Mouse (Mus musculus): ENCODE results near the gene Efs.
"Not testable (repeated sequence)": the region's sequence is repeated elsewhere in the genome, so short reads cannot be mapped to it uniquely, and the experiment has no call there.

Gene Efs

DNA sequence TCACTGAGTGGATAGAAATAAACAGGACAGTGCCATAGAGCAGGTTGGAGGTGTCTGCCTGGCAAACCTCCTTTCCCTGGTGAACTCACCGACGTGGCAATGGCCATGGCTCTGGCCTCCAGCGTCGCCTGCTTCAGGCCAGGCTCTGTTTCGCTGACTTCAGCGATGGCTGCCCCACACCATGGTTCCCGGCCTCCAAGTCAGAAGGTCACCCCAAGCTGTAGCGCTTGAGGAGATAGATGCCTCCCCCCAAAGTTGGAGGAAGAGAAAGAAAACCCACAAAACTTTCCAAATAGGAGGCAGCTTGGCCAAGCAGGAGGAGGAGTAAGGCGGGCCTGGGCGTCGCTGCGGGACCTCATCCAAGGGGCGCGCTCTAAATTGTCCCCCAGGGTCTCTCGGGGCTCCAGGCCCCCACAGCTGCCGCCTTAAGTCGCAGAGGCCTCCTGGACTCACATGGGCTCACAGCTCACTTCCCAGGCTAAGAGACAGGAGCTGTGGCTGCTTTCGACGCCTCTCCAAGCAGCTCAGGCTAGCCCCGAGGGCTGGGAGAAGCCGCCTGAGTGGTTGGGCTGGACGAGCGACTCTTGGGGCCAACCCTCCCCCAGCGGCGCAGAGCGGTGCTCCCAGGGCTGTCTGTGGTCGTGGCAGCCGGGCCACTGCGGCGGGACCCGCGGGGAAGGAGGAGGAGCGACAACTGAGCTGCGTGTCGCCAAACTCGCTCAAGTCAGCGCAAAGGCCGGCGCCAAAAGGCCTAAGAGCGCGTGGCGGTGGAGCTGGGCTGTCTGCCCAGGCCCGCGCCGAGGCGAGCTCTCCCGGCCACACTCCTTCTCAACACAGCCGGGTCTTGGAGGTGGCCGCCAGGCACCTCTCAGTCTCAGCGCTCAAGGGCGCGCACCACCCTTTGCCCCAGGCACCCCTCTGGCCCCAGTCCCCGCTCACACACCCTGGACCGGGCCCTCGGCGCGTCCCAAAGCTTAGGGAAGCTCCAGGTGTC is at the start of gene Efs:
Gene Efs, minus strand, starts transcription at position 778 of the 994 bp plus-strand sequence.
- DNase-seq (ENCODE audit: extremely low spot score, low read depth, low spot score): no peak

DNA sequence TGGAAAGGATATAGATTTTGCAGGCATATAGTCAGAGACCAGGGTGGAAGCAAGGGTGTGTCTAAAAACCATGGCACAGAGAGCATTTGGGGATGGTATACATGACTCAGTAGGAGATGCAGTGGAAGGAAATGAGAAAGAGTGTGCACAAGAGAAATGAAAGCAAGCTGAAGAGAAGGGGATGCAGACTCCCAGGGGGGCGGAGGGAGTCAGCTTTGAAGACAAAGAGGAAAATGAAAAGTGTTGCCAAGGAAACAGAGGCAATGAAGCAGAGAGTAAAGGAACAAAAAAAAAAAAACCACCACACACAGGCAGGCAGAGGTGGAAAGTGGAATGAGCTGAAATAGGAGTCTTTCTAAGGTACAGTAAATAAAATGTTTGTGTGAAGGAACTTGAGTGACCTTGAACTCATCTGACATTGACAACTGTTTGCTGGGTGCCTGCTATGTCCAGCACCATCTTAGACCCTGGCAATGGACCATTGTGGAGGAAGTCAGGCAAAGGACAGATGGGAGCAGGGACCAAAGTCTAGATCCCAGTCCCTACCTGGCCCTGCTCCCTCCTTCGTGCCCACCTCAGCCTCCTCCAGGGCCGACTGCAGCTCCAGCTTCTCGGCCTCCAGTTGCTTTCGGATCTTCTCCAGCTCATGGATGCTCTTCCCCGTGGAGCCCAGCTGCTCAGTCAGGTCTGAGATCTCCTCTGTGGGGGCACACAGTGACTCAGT is 48.3 kb upstream of the Efs start:
- no peak for DNase-seq (ENCODE audit: extremely low spot score, low read depth, low spot score)

DNA sequence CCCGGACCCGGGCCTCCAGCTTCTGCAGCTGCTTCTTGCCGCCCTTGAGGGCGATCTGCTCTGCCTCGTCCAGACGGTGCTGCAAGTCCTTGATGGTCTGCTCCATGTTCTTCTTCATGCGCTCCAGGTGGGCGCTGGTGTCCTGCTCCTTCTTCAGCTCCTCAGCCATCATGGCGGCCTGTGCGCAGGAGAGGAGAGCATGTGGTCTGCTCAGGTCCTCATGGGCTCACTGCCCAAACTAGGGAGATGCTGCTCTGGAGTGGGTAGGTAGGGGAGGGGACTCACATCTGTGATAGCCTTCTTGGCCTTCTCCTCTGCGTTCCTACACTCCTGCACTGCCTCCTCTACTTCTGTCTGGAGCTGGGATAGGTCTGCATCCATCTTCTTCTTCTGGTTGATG is 46.9 kb upstream of the Efs start:
- not testable (repeated sequence) for DNase-seq (ENCODE audit: extremely low spot score, low read depth, low spot score)

DNA sequence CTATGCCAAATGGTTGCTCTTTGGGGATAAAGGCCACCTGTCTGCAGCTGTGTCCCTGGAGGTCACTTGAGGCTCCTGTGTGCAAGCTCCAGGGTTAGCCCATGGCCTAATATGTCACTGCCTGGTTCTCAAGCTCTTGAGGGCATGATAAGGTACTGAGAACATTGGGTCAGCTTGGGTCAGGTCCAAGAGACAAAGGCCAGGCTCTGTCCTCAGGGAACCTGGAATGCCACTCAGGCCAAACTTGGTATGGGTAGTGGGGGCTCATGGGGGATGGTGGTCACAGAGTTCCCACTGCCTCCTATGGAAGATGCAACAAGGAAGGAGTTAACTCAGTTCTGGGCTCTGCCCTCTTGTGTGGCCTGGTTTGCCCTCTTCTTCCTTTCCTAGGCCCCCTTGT is 42.4 kb upstream of the Efs start:
- no peak for DNase-seq (ENCODE audit: extremely low spot score, low read depth, low spot score)

DNA sequence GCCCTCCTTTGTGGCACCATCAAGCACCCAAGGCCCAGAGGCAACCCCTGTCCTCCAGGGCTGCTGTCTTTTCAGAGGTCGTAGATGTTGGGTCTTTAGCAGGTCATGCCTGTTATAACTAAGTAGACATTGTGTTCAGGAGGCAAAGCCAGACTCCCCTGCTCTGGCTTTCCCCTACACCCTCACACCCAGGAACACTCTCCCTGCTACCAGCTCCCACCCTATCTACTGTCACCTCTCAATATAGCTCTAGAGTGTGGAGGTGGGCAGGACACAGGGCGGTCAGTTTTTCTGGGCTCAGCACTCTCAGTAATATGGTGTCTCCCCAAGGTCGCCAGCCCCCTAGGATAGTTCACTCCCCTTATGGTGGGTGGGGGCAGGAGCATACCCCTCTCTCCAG is 41.9 kb upstream of the Efs start:
- DNase-seq (ENCODE audit: extremely low spot score, low read depth, low spot score): no peak

DNA sequence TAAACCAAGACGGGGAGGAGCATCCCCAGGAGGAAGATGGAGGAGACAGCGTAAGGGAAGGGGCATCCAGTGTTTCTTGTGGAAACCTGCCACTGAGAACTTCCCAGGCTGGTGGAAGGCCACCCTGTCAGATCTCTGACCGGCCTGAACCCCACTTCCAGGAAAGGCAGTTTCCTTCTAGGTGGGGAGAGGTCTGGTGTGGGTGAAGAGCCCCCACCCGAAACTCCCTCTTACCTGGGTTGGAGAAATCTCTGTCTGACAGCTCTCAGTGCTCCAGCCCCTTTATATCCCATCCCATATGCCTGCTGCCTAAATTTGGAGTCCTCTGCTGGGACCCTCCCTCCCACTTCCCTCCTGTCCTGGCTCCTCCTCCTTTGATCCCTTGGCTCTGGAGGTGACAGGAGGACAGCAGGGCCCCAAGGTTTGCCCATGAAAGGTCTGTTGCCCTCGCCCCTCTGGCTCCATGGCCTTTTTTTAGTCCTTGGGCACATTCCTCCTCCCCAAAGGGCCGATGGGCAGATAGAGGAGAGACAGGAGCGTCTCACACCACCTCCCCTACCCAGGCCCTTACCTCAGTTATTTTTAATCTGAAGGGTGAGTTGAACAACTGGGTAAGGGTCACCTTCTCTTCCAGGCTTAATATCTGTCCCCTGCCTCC is 40.5 kb upstream of the Efs start, which contains the start of gene Myh6:
Gene Myh6, minus strand, starts transcription at position 608 of the 658 bp plus-strand sequence.
- DNase-seq (ENCODE audit: extremely low spot score, low read depth, low spot score): no peak

DNA sequence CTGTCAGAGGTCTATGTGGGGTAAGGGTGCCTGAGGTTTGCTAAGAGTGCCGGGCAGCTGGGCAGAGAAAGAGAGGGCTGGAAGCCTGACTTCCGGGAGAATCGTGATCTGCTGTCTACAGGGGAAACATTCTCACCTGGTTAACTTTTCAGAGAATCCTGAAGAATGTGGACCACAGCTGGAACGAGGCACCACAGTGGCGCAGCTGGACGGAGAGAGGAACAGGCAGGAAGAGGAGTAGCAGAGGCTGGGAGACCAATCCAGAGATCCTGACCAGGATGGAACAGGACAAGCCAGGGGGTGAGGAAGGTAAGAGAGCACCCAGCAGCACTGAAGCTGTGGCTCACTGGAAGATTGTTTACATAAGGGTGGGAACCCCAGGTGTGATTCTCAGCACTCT is 39.7 kb upstream of the Efs start:
- no peak for DNase-seq (ENCODE audit: extremely low spot score, low read depth, low spot score)

DNA sequence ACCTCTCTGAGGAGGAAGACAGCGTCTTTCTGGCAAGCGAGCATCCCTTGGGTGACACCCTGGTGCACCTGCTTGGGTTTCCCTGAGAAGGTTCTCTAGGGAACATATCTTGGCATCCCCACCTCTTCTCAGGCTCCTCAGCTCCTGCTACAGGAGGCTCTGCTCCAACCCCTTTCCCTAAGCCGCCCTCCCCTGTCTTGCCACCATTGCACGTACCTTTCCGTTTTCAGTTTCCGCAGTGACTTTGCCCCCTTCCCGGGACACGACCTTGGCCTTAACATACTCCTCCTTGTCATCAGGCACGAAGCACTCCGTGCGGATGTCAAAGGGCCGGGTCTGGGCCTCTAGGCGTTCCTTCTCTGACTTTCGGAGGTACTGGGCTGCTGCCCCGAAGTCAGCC is 39.1 kb upstream of the Efs start:
- DNase-seq (ENCODE audit: extremely low spot score, low read depth, low spot score): no peak

DNA sequence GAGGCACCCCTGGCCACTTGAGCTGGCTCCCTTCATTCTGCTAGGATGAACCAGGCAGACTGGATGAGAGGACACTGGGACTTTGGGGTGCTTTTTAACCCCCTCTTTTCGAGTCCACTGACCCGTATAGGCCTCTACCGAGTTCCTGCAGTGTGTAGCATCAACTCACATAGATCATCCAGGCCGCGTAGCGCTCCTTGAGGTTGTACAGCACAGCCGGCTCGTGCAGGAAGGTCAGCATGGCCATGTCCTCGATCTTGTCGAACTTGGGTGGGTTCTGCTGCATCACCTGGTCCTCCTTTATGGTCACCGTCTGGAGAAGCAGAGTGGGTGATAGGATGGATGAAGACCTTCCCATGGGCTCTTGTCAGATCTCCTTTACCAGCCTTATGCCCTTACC is 37.8 kb upstream of the Efs start:
- DNase-seq (ENCODE audit: extremely low spot score, low read depth, low spot score): no peak

DNA sequence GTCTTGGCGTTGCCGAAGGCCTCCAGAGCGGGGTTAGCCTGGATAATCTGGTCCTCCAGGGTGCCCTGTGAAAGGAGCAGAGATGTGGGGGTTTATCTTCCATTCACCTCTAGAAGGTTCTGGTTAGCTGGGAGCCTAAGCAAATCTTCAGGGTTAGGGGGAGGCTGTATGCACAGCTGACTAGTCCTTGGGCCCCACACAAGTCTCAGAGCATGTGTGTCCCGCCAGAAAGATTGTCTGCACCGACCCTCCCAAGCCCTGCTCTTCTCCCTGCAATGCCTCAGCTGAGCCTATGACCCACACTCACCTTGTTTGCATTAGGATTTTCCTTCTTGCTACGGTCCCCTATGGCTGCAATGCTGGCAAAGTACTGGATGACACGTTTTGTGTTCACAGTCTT is 36.8 kb upstream of the Efs start:
- no peak for DNase-seq (ENCODE audit: extremely low spot score, low read depth, low spot score)

DNA sequence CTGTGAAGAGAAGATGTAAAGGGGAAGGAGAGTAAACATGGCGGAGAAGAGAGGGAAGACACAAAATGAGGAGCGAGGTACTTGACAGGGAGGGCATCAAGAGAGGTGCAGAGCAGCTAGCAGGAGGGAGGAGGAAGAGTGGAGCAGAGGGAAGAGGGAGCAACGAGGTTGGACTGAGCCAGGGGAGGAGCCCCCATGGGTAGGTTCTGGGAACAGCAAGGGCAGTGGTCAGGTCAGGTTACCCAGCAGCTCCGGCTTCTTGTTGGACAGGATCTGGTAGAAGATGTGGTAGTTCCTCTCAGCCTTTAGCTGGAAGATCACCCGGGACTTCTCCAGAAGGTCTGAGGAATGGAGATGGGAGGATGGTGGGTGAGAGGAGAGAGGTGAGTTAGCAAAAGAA is 35.6 kb upstream of the Efs start:
- no peak for DNase-seq (ENCODE audit: extremely low spot score, low read depth, low spot score)

DNA sequence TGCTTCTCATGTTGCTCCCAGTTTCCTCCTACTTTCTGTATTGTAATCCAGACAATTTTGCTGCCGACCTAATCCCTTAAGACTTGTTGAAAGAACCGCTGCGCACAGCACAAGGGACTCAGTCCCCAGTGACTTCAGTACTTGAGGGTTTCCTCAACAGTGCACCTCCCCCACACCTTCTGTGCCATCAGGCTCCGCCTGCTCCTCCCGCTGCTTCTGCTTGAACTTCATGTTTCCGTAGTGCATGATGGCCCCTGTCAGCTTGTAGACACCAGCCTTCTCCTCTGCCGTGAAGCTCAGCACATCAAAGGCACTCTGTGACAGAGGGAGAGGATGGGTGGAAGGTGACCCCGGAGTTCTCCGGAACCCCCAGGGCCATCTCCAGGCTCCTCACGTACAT is 34.8 kb upstream of the Efs start:
- DNase-seq (ENCODE audit: extremely low spot score, low read depth, low spot score): no peak

DNA sequence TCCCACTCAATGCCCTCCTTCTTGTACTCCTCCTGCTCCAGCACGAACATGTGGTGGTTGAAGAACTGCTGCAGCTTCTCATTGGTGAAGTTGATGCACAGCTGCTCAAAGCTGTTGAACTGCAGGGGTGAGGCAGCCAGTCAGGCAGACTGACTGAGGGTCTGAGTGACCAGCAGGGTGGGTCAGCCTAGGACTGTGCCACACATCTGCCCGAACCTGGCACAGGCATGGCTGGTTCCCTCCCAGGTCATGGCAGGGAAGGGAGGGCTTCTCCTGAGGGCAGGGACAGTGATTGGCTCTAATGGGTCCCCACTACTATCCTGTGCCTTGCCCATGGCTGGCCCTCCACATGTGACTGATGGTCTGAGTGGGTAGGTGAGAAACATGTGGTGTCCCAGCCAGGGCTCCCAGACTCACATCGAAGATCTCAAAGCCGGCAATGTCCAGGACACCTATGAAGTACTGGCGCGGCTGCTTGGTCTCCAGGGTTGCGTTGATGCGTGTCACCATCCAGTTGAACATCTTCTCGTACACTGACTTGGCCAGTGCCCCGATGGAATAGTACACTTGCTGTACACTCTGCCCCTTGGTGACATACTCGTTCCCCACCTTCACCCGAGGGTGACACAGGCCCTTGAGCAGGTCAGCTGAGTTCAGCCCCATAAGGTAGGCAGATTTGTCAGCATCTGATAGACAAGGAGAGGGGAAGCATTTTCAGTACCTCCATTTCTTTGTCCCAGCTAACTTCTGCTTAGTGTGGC is 34.1 kb upstream of the Efs start:
- not testable (repeated sequence) for DNase-seq (ENCODE audit: extremely low spot score, low read depth, low spot score)

DNA sequence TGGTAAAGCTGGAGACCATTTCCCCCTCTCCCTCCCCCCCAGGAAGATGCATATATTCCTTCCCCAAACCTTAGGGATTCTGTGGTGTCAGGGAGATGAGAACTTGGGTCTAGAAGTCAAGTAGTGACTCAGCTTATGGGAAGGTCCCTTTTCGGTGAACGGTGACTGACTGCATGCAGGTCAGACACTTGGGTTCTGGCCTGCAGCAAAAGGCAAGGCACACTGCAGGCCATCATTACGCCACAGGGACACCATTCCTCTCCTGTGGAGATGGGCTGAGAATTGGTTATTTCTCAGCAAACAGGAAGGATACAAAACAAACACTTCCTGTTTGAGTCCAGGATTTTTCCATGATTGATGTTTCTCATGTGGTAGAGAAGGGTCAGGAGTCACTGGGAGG is 33.3 kb upstream of the Efs start:
- no peak for DNase-seq (ENCODE audit: extremely low spot score, low read depth, low spot score)

DNA sequence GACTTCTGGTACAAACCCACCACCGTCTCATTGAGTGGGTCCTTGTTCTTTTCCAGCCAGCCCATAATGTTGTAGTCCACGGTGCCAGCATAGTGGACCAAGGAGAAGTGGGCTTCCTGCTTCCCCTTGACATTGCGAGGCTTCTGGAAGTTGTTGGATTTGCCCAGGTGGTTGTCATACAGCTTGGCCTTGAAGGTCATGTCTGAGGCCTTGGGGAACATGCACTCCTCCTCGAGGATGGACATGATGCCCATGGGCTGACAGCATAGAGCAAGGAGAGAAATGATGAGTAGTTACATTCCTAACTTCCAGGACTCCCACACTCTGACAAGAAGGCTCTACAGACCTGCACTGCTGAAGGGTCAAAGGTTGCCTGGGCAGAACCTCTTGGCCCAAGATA is 32.6 kb upstream of the Efs start:
- no peak for DNase-seq (ENCODE audit: extremely low spot score, low read depth, low spot score)

DNA sequence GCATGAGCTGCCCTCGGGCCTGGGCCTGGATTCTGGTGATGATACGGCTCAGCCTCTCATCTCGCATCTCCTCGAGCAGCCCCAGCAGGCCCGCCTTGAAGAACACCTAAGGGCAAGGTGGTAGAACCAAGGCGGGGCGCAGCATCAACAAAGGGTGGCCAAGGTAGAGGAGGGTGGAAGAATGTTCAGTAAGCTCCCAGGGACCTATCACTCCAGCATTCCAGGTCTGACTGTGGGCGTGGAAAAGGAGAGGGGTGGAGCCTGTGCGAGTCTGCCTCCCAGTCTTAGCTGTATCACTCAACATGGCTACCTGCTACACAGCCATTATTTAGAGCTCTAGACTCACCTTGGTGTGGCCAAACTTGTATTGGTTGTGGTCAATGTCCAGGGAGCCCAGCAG is 30.6 kb upstream of the Efs start:
- DNase-seq (ENCODE audit: extremely low spot score, low read depth, low spot score): no peak

DNA sequence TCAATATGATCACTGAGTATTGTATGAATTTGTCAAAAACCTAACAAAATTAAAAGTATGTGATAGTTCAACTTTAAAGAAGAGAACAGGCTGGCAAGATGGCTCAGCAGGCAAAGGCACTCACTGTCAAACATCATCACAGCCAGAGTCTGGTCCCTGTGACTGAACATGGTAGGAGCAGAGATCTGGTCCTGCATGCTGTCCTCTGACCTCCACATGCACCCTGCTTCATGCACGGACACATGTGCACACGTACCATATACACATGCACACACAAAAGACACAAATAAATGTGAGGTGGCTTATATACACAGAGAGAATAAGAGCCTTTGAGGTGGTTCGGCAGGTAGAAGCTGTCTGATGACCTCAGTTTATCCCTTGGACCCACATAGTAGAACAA is 29.6 kb upstream of the Efs start:
- DNase-seq (ENCODE audit: extremely low spot score, low read depth, low spot score): no peak

DNA sequence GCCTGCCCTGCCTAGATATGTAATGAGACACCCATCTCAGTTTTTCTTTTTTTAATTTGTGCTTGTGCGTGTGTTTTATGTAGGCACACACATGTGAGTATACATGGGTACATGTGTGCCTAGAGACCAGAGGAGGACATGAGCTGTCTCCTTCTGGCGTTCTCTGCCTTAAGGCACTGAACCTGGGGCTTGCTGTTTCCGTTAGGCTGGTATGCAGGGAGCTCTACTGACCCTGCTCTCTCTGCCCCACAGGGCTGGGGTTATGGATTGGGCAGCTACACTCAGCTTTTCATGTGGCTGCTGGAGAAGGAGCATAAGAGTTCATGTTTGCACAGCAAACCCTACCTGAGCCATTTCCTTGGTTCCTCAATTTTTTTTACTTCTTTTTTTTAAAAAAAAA is 28.5 kb upstream of the Efs start:
- DNase-seq (ENCODE audit: extremely low spot score, low read depth, low spot score): no peak

DNA sequence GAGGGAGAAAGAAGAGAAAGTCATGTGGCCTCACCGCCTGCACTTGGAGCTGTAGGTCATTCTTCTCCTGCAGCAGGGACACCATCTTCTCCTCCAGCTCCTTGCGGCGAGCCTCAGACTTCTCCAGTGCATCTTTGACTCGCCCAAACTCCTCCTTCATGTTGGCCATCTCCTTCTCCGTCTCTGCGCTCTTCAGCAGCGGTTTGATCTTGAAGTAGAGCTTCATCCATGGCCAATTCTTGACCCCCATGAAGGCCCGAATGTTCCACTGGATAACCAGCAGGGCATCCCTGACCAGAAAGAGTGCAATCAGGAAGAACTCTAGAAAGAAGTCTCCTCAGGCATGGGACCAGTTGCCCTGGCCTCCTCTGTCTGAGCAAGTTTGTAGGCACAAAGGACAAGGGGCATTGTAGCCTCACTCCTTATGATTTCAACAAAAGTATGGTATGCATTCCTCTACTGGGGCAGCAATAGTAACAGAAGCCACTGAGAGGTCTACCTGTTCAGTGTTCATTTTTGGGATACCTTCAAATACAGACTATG is 27.8 kb upstream of the Efs start:
- DNase-seq (ENCODE audit: extremely low spot score, low read depth, low spot score): no peak

DNA sequence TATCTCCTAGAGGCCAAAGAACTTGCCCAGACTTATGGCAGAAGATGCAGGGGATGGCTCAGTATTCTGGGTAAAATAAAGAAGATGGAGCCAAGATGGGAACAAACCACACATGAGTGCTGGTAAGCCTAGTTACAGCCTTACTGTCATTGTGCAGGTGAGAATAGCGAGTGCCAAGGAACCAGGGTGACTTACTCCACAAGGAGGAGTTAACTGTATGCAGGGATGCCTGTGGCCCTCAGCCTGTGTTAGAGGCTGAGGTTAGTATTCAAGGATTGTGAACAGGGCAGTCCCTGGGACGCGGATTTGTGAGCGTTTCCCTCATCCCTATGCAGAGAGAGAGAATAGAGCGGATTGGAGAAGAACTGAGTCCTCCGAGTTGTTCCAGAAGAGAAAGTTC is 25.7 kb upstream of the Efs start:
- DNase-seq (ENCODE audit: extremely low spot score, low read depth, low spot score): no peak

DNA sequence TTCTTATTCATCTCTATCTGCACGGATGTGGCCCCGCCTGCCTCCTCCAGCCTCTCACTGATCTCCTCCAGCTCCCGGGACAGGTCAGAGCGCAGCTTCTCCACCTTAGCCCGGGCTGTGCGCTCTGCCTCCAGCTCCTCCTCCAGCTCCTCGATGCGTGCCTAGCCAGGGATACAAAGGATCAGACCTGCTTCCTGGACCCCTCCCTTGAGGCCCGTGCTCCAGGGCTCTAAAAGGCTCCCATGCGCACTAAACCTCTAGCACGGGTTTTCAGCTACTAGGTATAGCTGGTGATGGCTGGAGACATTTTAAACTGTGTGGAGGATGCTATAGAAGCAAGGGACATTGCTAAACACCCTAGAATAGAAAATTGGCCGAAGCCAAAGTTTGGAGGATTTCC is 24.6 kb upstream of the Efs start:
- no peak for DNase-seq (ENCODE audit: extremely low spot score, low read depth, low spot score)
